Mouse (Mus musculus) naive thymus-derived CD4-positive, alpha-beta T cell, adult 5 months (primary cell): ENCODE measurements around the gene Trpv3. TPM values are rescaled to one million over a fixed set of nuclear protein-coding genes. Genes with fewer than 3 reads are reported as not detected.

Source experiments
- polyA plus RNA-seq: library from polyadenylated mRNA; unstranded; fragments of 100-300 nt; shearing (Covaris generic); gene quantifications from one replicate; pipeline ENCODE4 v1.2.1, GENCODE M21; 2017

The Trpv3 gene
- polyA plus RNA-seq = not detected

GRCm38 (mm10) chr11:73267267-73267666 is at the start of gene Trpv3:
Gene Trpv3 (plus strand): TSS chr11:73267388.

GRCm38 (mm10) chr11:73233992-73234391 is 33.2 kb upstream of the Trpv3 start, which contains the start of gene Trpv1:
Gene Trpv1 (plus strand): TSS chr11:73234292.

GRCm38 (mm10) chr11:73329442-73329841 is 62.3 kb downstream of the Trpv3 start, which contains the start of the genes Aspa, Gm49340 and Spata22:
Gene Aspa (minus strand): TSS chr11:73329596.
Gene Gm49340 (plus strand): TSS chr11:73329741.
Gene Spata22 (plus strand): TSS chr11:73329741.

Other genes with a start within 250 kb of the Trpv3 start
- 6.6 TPM for gene Camkk1, start 248.4 kb upstream of the Trpv3 start, polyA plus RNA-seq
- 14.2 TPM for gene Ncbp3, start 219.6 kb upstream of the Trpv3 start, polyA plus RNA-seq
- gene Itgae, start 176.8 kb upstream of the Trpv3 start, polyA plus RNA-seq = 0.41 TPM
- 2.8 TPM for gene Haspin, start 129.1 kb upstream of the Trpv3 start, polyA plus RNA-seq
- gene P2rx5, start 107.0 kb upstream of the Trpv3 start, polyA plus RNA-seq = not detected
- gene Emc6, start 90.4 kb upstream of the Trpv3 start, polyA plus RNA-seq = 101 TPM
- gene Tax1bp3, start 90.3 kb upstream of the Trpv3 start, polyA plus RNA-seq = 20.2 TPM
- gene Ctns, start 68.3 kb upstream of the Trpv3 start, polyA plus RNA-seq = 16.6 TPM
- gene Shpk, start 67.9 kb upstream of the Trpv3 start, polyA plus RNA-seq = 7.3 TPM
- gene Trpv1, start 33.1 kb upstream of the Trpv3 start, polyA plus RNA-seq = not detected
- not detected for gene Aspa, start 62.2 kb downstream of the Trpv3 start, polyA plus RNA-seq
- not detected for gene Gm49340, start 62.4 kb downstream of the Trpv3 start, polyA plus RNA-seq
- not detected for gene Spata22, start 62.4 kb downstream of the Trpv3 start, polyA plus RNA-seq
- gene Olfr20, start 83.4 kb downstream of the Trpv3 start, polyA plus RNA-seq = not detected
- not detected for gene Olfr376, start 103.9 kb downstream of the Trpv3 start, polyA plus RNA-seq
- gene Olfr1, start 132.2 kb downstream of the Trpv3 start, polyA plus RNA-seq = not detected
- gene Olfr378, start 161.1 kb downstream of the Trpv3 start, polyA plus RNA-seq = not detected
- gene Olfr380, start 190.1 kb downstream of the Trpv3 start, polyA plus RNA-seq = not detected
- not detected for gene Olfr381, start 224.2 kb downstream of the Trpv3 start, polyA plus RNA-seq
- not detected for gene Olfr382, start 249.8 kb downstream of the Trpv3 start, polyA plus RNA-seq